Mouse (Mus musculus): ENCODE measurements around the gene Cenpe. TPM values are rescaled to one million over a fixed set of nuclear protein-coding genes. Genes with fewer than 3 reads are reported as not detected.

The Cenpe gene
- total RNA-seq, 2 experiments from 2014 or later: 1.5 to 2.4 TPM

GRCm38 (mm10) chr3:135318331-135318730, 106.0 kb downstream of the Cenpe start:
- no peak for DNase-seq (ENCODE audit: extremely low spot score in 1 of 2, low spot score in 1 of 2)

Other genes with a start within 250 kb of the Cenpe start
- 1 to 10 TPM; 4.3 to 4.8 TPM for gene Bdh2, start 68.7 kb downstream of the Cenpe start, total RNA-seq (2021)
- 1 to 10 TPM; 2.2 to 2.3 TPM for gene Slc9b2, start 95.2 kb downstream of the Cenpe start, total RNA-seq (2021)
- under 1 TPM; 0.23 to 0.44 TPM for gene Slc9b1, start 135.5 kb downstream of the Cenpe start, total RNA-seq (2021)
- 10 to 100 TPM; 33.0 to 38.1 TPM for gene Cisd2, start 211.4 kb downstream of the Cenpe start, total RNA-seq (2021)
- 100 to 1,000 TPM; 229 to 240 TPM for gene Ube2d3, start 225.6 kb downstream of the Cenpe start, total RNA-seq (2021)